Mouse (Mus musculus): Measurements from ENCODE around the gene Dennd2a.
"Not testable (repeated sequence)": the region's sequence is repeated elsewhere in the genome, so short reads cannot be mapped to it uniquely, and the experiment has no call there.

Gene Dennd2a

GRCm38 (mm10) chr6:39451033-39451432, 106.6 kb downstream of the Dennd2a start:
- DNase-seq (ENCODE audit: low read depth, low spot score), result no peak

GRCm38 (mm10) chr6:39450580-39450979, 107.1 kb downstream of the Dennd2a start:
- DNase-seq (ENCODE audit: low read depth, low spot score), result no peak

- no peak for DNase-seq (ENCODE audit: low read depth, low spot score)
Measured at GRCm38 (mm10) chr6:39447429-39448185, 110.1 kb downstream of the Dennd2a start.

GRCm38 (mm10) chr6:39445801-39446572, 111.7 kb downstream of the Dennd2a start:
- DNase-seq (ENCODE audit: low read depth, low spot score), result no peak

- DNase-seq (ENCODE audit: low read depth, low spot score), result no peak
Measured at GRCm38 (mm10) chr6:39442786-39443287, 114.8 kb downstream of the Dennd2a start.

GRCm38 (mm10) chr6:39440207-39440606, 117.5 kb downstream of the Dennd2a start:
- DNase-seq (ENCODE audit: low read depth, low spot score), result no peak

- not testable (repeated sequence) for DNase-seq (ENCODE audit: low read depth, low spot score)
Measured at GRCm38 (mm10) chr6:39437519-39437918, 120.1 kb downstream of the Dennd2a start.

- DNase-seq (ENCODE audit: low read depth, low spot score), result no peak
Measured at GRCm38 (mm10) chr6:39435875-39436274, 121.8 kb downstream of the Dennd2a start.

- DNase-seq (ENCODE audit: low read depth, low spot score), result no peak
Measured at GRCm38 (mm10) chr6:39434886-39435492, 122.7 kb downstream of the Dennd2a start.

- no peak for DNase-seq (ENCODE audit: low read depth, low spot score)
Measured at GRCm38 (mm10) chr6:39434111-39434885, 123.4 kb downstream of the Dennd2a start.

GRCm38 (mm10) chr6:39433701-39434100, 124.0 kb downstream of the Dennd2a start:
- no peak for DNase-seq (ENCODE audit: low read depth, low spot score)

GRCm38 (mm10) chr6:39433174-39433573, 124.5 kb downstream of the Dennd2a start:
- no peak for DNase-seq (ENCODE audit: low read depth, low spot score)

GRCm38 (mm10) chr6:39430722-39431121, 126.9 kb downstream of the Dennd2a start:
- no peak for DNase-seq (ENCODE audit: low read depth, low spot score)

- DNase-seq (ENCODE audit: low read depth, low spot score), result peak; percentile 87
Measured at GRCm38 (mm10) chr6:39429007-39429788, 128.5 kb downstream of the Dennd2a start.

- no peak for DNase-seq (ENCODE audit: low read depth, low spot score)
Measured at GRCm38 (mm10) chr6:39427276-39428003, 130.2 kb downstream of the Dennd2a start.

- DNase-seq (ENCODE audit: low read depth, low spot score), result no peak
Measured at GRCm38 (mm10) chr6:39426725-39427124, 130.9 kb downstream of the Dennd2a start.

GRCm38 (mm10) chr6:39425181-39425580, 132.5 kb downstream of the Dennd2a start:
- no peak for DNase-seq (ENCODE audit: low read depth, low spot score)

- peak; percentile 75 for DNase-seq (ENCODE audit: low read depth, low spot score)
Measured at GRCm38 (mm10) chr6:39423686-39424085, 134.0 kb downstream of the Dennd2a start.

- no peak for DNase-seq (ENCODE audit: low read depth, low spot score)
Measured at GRCm38 (mm10) chr6:39423130-39423551, 134.5 kb downstream of the Dennd2a start.

GRCm38 (mm10) chr6:39420867-39421266, 136.8 kb downstream of the Dennd2a start:
- no peak for DNase-seq (ENCODE audit: low read depth, low spot score)
